Mouse (Mus musculus) adrenal gland, adult 18-20 months (tissue): ENCODE measurements around the gene Micall1. TPM values are rescaled to one million over a fixed set of nuclear protein-coding genes. Genes with fewer than 3 reads are reported as not detected.
A peak's percentile ranks its signal among the peaks of the same experiment; 100 is the strongest.

ENCODE experiments used
- DNase-seq, 2 experiments: peaks; one replicate each; pipeline ENCODE4 v3.0.0; 2021 to 2022; ENCODE audit warnings: low spot score in 2 of 2
- total RNA-seq, 2 experiments: library from RNA; stranded (reverse); gene quantifications; 1 replicate in 1 of 2; 2 replicates in 1 of 2; pipeline ENCODE4 v1.2.3; 2021

Micall1 gene
- total RNA-seq, 2 experiments from 2014 or later = 39.0 to 45.5 TPM

- DNase-seq = no peak
These were observed 12.1 kb upstream of the Micall1 start for GRCm38 (mm10) chr15:79096556-79096955.

- no peak for DNase-seq
These were observed 11.6 kb upstream of the Micall1 start for GRCm38 (mm10) chr15:79097135-79097534.

GRCm38 (mm10) chr15:79097611-79098025 is 11.1 kb upstream of the Micall1 start:
- DNase-seq = no peak

GRCm38 (mm10) chr15:79098220-79098619 is 10.5 kb upstream of the Micall1 start:
- DNase-seq = no peak

- DNase-seq = no peak
These were observed 9.8 kb upstream of the Micall1 start for GRCm38 (mm10) chr15:79098868-79099267.

GRCm38 (mm10) chr15:79099456-79099855 is 9.2 kb upstream of the Micall1 start:
- no peak for DNase-seq

- no peak for DNase-seq
These were observed 8.3 kb upstream of the Micall1 start for GRCm38 (mm10) chr15:79100391-79100790.

GRCm38 (mm10) chr15:79101531-79101930 is 7.2 kb upstream of the Micall1 start:
- DNase-seq = no peak

- DNase-seq = no peak
These were observed 5.4 kb upstream of the Micall1 start for GRCm38 (mm10) chr15:79103264-79103663.

GRCm38 (mm10) chr15:79105804-79106203 is 2.9 kb upstream of the Micall1 start:
- DNase-seq = no peak

- DNase-seq = no peak
These were observed 732 bp upstream of the Micall1 start for GRCm38 (mm10) chr15:79107966-79108365.

- DNase-seq = no peak
These were observed 730 bp downstream of the Micall1 start for GRCm38 (mm10) chr15:79109321-79109934.

- DNase-seq = no peak
These were observed 1.3 kb downstream of the Micall1 start for GRCm38 (mm10) chr15:79110031-79110430.

- no peak for DNase-seq
These were observed 1.8 kb downstream of the Micall1 start for GRCm38 (mm10) chr15:79110528-79110927.

GRCm38 (mm10) chr15:79111774-79112173 is 3.1 kb downstream of the Micall1 start:
- DNase-seq = no peak

GRCm38 (mm10) chr15:79115276-79115675 is 6.6 kb downstream of the Micall1 start:
- DNase-seq = no peak

- no peak for DNase-seq
These were observed 10.8 kb downstream of the Micall1 start for GRCm38 (mm10) chr15:79119491-79119890.

- DNase-seq = no peak
These were observed 13.4 kb downstream of the Micall1 start for GRCm38 (mm10) chr15:79122119-79122518.

GRCm38 (mm10) chr15:79122546-79122945 is 13.8 kb downstream of the Micall1 start:
- DNase-seq = no peak

GRCm38 (mm10) chr15:79123751-79124150 is 15.1 kb downstream of the Micall1 start:
- no peak for DNase-seq

- DNase-seq = no peak
These were observed 15.7 kb downstream of the Micall1 start for GRCm38 (mm10) chr15:79124331-79124875.

GRCm38 (mm10) chr15:79126217-79126932 is 17.7 kb downstream of the Micall1 start:
- DNase-seq = peak; percentile 52 to 56
